Mouse (Mus musculus) limb, embryonic 14.5 days (tissue): ENCODE measurements around the gene Hspg2. TPM values are rescaled to one million over a fixed set of nuclear protein-coding genes. Genes with fewer than 3 reads are reported as not detected.

ENCODE experiments used
- ATAC-seq: fragments of 200-750 bp; cut with Nextera tagmentation; 2 replicates; pipeline ENCODE4 v1.8.0; 2017; ENCODE audit warnings: low read depth, moderate number of reproducible peaks, moderate TSS enrichment; ENCODE audit not compliant: low FRiP score
- DNase-seq: peaks from one replicate; pipeline ENCODE4 v3.0.0-alpha.2; 2015; ENCODE audit warnings: low spot score
- H3K27ac ChIP-seq: fragments of 300-500 bp; sonication (generic); replicated peaks from 2 replicates; pipeline ENCODE4 v1.5.1; 2014; ENCODE audit warnings: low read depth, mild to moderate bottlenecking, low read length, moderate library complexity, mixed read lengths
- H3K27me3 ChIP-seq: fragments of 300-500 bp; sonication (generic); 2 replicates; pipeline ENCODE4 v1.6.1; 2014; ENCODE audit warnings: low read length, mixed read lengths; ENCODE audit not compliant: control insufficient read depth, insufficient read depth
- H3K36me3 ChIP-seq: fragments of 300-500 bp; sonication (generic); 2 replicates; pipeline ENCODE4 v1.6.1; 2014; ENCODE audit warnings: mild to moderate bottlenecking, low read length, moderate library complexity, mixed read lengths; ENCODE audit not compliant: control insufficient read depth, insufficient read depth
- H3K4me1 ChIP-seq: fragments of 300-500 bp; sonication (generic); 2 replicates; pipeline ENCODE4 v1.6.1; 2014; ENCODE audit warnings: antibody characterized with exemption, low read length, mixed read lengths; ENCODE audit not compliant: control insufficient read depth, insufficient read depth
- H3K4me2 ChIP-seq: fragments of 300-500 bp; sonication (generic); replicated peaks from 2 replicates; pipeline ENCODE4 v1.6.1; 2014; ENCODE audit warnings: low read depth, mild to moderate bottlenecking, low read length, moderate library complexity; ENCODE audit not compliant: severe bottlenecking
- H3K4me3 ChIP-seq: fragments of 300-500 bp; sonication (generic); replicated peaks from 2 replicates; pipeline ENCODE4 v1.5.1; 2014; ENCODE audit warnings: low read length
- H3K9ac ChIP-seq: fragments of 300-500 bp; sonication (generic); 2 replicates; pipeline ENCODE4 v1.6.1; 2014; ENCODE audit warnings: mild to moderate bottlenecking, low read depth, low read length, moderate library complexity; ENCODE audit not compliant: severe bottlenecking
- H3K9me3 ChIP-seq: fragments of 300-500 bp; sonication (generic); 2 replicates; pipeline ENCODE4 v1.6.1; 2016; ENCODE audit warnings: low read length; ENCODE audit not compliant: control insufficient read depth
- POLR2A ChIP-seq: fragments of 200-500 bp; IDR thresholded peaks from 2 replicates; pipeline ENCODE4 v1.8.0; 2012; ENCODE audit warnings: inconsistent platforms, mild to moderate bottlenecking, moderate library complexity, borderline replicate concordance; ENCODE audit not compliant: insufficient read depth, insufficient read length; ENCODE audit errors: extremely low read depth
- WGBS: fragments of 180-500 bp; shearing (Covaris S2); extraction: QIAGEN DNeasy Blood & Tissue Kit; methylation state at CpG from one replicate; pipeline ENCODE4 v1.1.7; 2014; 5-methylcytosine and 5-hydroxymethylcytosine counted together
- polyA plus RNA-seq, 2 experiments: library from polyadenylated mRNA; depleted of rRNA in 1 of 2; stranded (reverse) in 1 of 2; unstranded in 1 of 2; fragments of >200 nt; fragmentation: Nextera tagmentation in 1 of 2; extraction: Ambion mirVana in 1 of 2; gene quantifications; 2 replicates each; pipeline versions ENCODE4 v1.2.1 to v1.2.3; 2012 to 2014

Gene Hspg2
- polyA plus RNA-seq, 2 experiments, result 65.6 to 97.4 TPM

- Histone ChIP-seq H3K9me3 (no peaks in the 10 kb centered on the region), H3K4me1 (peaks cover 9% of the 10 kb centered on the region), H3K27ac (no peak overlapping the region; the same call in 1 of the 2 replicates), H3K36me3 (no peaks in the 10 kb centered on the region), H3K27me3 (no peaks in the 10 kb centered on the region), H3K4me2 (no peak overlapping the region), H3K4me3 (no peak overlapping the region), H3K9ac (no peak overlapping the region)
- DNase-seq (no peak), ATAC-seq (no peak)
- no peak for TF ChIP-seq POLR2A
- 44% methylated on average over 2 of the region's 2 CpGs for whole genome bisulfite sequencing
Measured at GRCm38 (mm10) chr4:137448641-137449040, 19.9 kb upstream of the Hspg2 start.

DNA sequence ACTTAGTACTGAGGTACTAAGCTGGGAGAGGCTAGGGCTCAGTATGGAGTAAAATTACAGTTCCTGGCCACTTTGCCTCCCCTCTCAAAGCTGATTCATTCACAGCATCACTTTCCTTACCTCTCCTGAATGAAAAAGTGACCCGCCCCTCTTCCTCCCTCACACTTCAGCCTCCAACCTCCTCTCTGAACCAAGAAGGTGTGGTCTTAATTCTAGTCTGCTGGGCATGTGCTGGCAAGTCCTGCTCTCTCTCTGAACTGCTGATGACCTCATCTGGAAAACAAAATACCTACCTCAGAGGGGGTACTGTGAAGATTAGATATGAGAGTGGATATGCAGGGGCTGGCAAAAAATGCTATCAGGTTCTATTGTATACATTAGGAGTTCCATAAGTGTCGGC lies 19.4 kb upstream of the Hspg2 start:
- ATAC-seq, result no peak
- no peaks in the 10 kb centered on the region for H3K27me3 ChIP-seq
- no peak for DNase-seq
- no peak overlapping the region for H3K9ac ChIP-seq
- WGBS, result 62% methylated on average over 2 of the region's 2 CpGs
- H3K36me3 ChIP-seq, result no peaks in the 10 kb centered on the region
- TF ChIP-seq POLR2A, result no peak
- H3K9me3 ChIP-seq, result no peaks in the 10 kb centered on the region
- H3K27ac ChIP-seq, result no peak overlapping the region
- no peak overlapping the region for H3K4me2 ChIP-seq
- no peak overlapping the region for H3K4me3 ChIP-seq
- H3K4me1 ChIP-seq, result peaks cover 9% of the 10 kb centered on the region

- Histone ChIP-seq H3K4me1 (peaks cover 9% of the 10 kb centered on the region), H3K9me3 (no peaks in the 10 kb centered on the region), H3K27ac (no peak overlapping the region), H3K9ac (no peak overlapping the region), H3K27me3 (no peaks in the 10 kb centered on the region), H3K36me3 (no peaks in the 10 kb centered on the region), H3K4me3 (no peak overlapping the region), H3K4me2 (no peak overlapping the region)
- ATAC-seq (no peak), DNase-seq (no peak)
- TF ChIP-seq POLR2A, result no peak
- WGBS, result 83% methylated on average over 10 of the region's 10 CpGs
Measured at GRCm38 (mm10) chr4:137449715-137450114, 18.9 kb upstream of the Hspg2 start.

DNA sequence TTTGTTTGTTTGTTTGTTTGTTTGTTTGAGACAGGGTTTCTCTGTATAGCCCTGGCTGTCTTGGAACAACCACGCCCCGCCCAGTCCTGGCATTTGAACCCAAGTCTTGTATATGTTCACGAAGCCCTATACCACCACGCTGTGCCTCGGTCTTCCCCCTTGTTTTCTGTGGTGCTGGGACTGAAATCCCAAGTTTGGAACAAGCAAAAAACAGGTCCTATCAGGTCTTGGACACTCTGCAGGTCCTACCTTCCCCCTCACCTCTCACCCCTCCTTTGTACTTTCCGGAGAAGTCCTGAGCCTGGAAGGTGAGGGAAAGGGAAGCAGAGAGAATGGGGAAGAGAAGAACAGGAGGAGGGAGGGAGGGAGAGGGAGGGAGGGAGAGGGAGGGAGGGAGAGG lies 16.4 kb upstream of the Hspg2 start:
- TF ChIP-seq POLR2A, result no peak
- no peaks in the 10 kb centered on the region for H3K27me3 ChIP-seq
- 90% methylated on average over 6 of the region's 6 CpGs for WGBS
- H3K36me3 ChIP-seq, result no peaks in the 10 kb centered on the region
- no peak overlapping the region for H3K9ac ChIP-seq
- H3K4me2 ChIP-seq, result no peak overlapping the region
- no peak overlapping the region for H3K4me3 ChIP-seq
- no peak overlapping the region for H3K27ac ChIP-seq
- DNase-seq (no peak), ATAC-seq (no peak)
- H3K4me1 ChIP-seq, result peaks cover 9% of the 10 kb centered on the region
- no peaks in the 10 kb centered on the region for H3K9me3 ChIP-seq

DNA sequence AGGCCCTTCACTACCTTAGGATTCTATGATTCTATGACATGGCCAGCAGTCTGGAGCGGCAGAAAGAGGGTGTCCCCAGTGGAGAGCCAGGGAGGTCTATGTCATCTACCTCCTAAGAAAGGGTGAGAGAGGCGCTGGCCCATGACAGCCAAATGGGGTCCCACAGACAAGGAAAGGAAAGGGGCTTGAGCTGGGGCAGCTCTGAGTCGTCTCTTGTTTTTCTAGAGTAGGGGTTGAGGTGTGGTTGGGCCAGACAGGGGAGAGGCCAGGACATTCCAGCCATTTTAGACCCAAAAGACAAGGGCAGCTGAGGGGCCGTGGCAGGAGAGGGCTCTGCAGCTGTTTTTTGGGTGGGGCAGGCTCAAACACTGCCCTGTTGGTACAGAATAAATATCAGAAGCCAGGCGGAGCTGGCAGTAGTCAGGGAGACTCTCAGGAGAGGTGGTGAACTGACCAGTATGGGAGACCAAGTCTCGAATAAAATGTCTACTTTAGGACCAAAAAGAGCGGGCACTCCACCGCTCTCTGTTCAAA lies 15.3 kb upstream of the Hspg2 start, which contains the start of gene 1700013G24Rik:
Gene 1700013G24Rik, plus strand, starts transcription at position 51 of the 534 bp plus-strand sequence.
- WGBS, result 78% methylated on average over 8 of the region's 8 CpGs
- DNase-seq, result no peak
- no peak within 1 kb of the TSS for H3K27ac ChIP-seq

More for the DNA sequence above, 15.3 kb upstream of the Hspg2 start, which contains the start of gene 1700013G24Rik:
- TF ChIP-seq POLR2A, result no peak
- Histone ChIP-seq H3K4me2 (no peak within 1 kb of the TSS), H3K4me3 (no peak within 1 kb of the TSS), H3K27me3 (no peaks in the 10 kb centered on the region), H3K9me3 (no peaks in the 10 kb centered on the region), H3K9ac (no peak within 1 kb of the TSS), H3K36me3 (no peaks in the 10 kb centered on the region), H3K4me1 (peaks cover 4% of the 10 kb centered on the region)
- ATAC-seq, result peak; percentile 12; the same call in 1 of the 2 replicates
